Mouse (Mus musculus) embryonic facial prominence, embryonic 15.5 days (tissue): Measurements from ENCODE around the gene Phlpp2. TPM values are rescaled to one million over a fixed set of nuclear protein-coding genes. Genes with fewer than 3 reads are reported as not detected.

Experiments used
- ATAC-seq: fragments of 200-750 bp; cut with Nextera tagmentation; 2 replicates; pipeline ENCODE4 v1.8.0; 2017; ENCODE audit warnings: low read depth, moderate TSS enrichment; ENCODE audit not compliant: insufficient number of reproducible peaks, low FRiP score, low TSS enrichment
- H3K27ac ChIP-seq: fragments of 300-500 bp; sonication (generic); replicated peaks from 2 replicates; pipeline ENCODE4 v1.5.1; 2015; ENCODE audit warnings: mild to moderate bottlenecking, inconsistent platforms
- H3K27me3 ChIP-seq: fragments of 300-500 bp; sonication (generic); 2 replicates; pipeline ENCODE4 v1.6.1; 2015; ENCODE audit warnings: inconsistent platforms
- H3K36me3 ChIP-seq: fragments of 300-500 bp; sonication (generic); 2 replicates; pipeline ENCODE4 v1.6.1; 2015; ENCODE audit warnings: mild to moderate bottlenecking, inconsistent platforms
- H3K4me1 ChIP-seq: fragments of 300-500 bp; sonication (generic); 2 replicates; pipeline ENCODE4 v1.6.1; 2015; ENCODE audit warnings: inconsistent platforms
- H3K4me2 ChIP-seq: fragments of 300-500 bp; sonication (generic); replicated peaks from 2 replicates; pipeline ENCODE4 v1.6.1; 2015; ENCODE audit warnings: mild to moderate bottlenecking, inconsistent platforms
- H3K4me3 ChIP-seq: fragments of 300-500 bp; sonication (generic); replicated peaks from 2 replicates; pipeline ENCODE4 v1.5.1; 2015; ENCODE audit warnings: mild to moderate bottlenecking, inconsistent platforms
- H3K9ac ChIP-seq: fragments of 300-500 bp; sonication (generic); 2 replicates; pipeline ENCODE4 v1.6.1; 2015; ENCODE audit warnings: inconsistent platforms
- H3K9me3 ChIP-seq: fragments of 300-500 bp; sonication (generic); replicated peaks from 2 replicates; pipeline ENCODE4 v1.6.1; 2016; ENCODE audit warnings: inconsistent platforms
- WGBS: fragments of 180-500 bp; shearing (Covaris S2); methylation state at CpG from one replicate; pipeline ENCODE4 v1.1.7; 2015; 5-methylcytosine and 5-hydroxymethylcytosine counted together
- polyA plus RNA-seq: library from polyadenylated mRNA; unstranded; fragments of >200 nt; fragmentation: Nextera tagmentation; extraction: Ambion mirVana; gene quantifications from 2 replicates; pipeline ENCODE4 v1.2.1, GENCODE M21; 2015

Phlpp2 gene
- polyA plus RNA-seq, 1 experiment from 2014 or later, result 3.6 TPM

DNA sequence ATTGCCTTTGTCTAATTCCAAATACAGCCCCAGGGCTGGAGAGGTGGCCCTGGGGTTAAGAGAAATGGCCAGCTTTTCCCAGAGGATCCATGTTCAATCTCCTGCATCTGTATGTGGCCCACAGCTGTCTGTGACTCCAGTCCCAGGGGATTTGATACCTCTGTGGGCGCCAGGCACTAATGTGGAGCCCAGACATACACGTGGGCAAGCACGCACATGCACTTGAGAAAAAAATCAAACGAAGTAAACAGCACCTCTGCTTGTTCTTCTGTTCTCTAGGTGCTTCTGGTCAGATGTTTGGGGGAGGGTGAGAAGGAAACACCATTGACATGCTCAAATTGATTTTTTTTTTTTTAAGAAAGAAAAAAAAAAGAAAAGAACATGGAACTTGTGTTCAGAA is 95.8 kb downstream of the Phlpp2 start:
- Histone ChIP-seq H3K36me3 (no peaks in the 10 kb centered on the region), H3K4me3 (no peak overlapping the region), H3K4me1 (peaks cover 9% of the 10 kb centered on the region), H3K4me2 (no peak overlapping the region), H3K27ac (no peak overlapping the region), H3K9ac (no peak overlapping the region), H3K9me3 (no peaks in the 10 kb centered on the region), H3K27me3 (peaks cover 39% of the 10 kb centered on the region)
- WGBS, result 57% methylated on average over 4 of the region's 4 CpGs
- no peak for ATAC-seq

DNA sequence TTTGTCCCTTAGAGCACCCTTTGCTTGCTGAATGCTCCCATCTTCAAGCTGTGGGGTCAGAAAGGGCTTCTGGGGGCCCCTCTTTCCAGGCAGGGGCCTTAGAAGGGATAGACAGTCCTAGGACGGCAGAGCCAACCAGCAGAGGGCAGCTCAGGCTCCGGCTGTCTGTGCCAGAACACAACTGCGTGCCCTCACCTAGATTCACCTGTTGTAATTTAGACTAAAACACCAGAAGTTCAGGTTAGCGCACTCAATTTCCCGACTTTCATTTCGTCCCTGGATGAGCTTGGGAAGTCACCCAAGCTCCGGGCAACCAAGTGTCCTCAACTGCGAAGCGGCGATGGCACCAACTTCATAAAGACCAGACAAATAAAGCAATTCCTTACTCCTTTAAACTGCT is 100.5 kb downstream of the Phlpp2 start:
- H3K36me3 ChIP-seq, result no peaks in the 10 kb centered on the region
- H3K9me3 ChIP-seq, result no peaks in the 10 kb centered on the region
- H3K9ac ChIP-seq, result no peak overlapping the region
- no peak overlapping the region for H3K27ac ChIP-seq
- peaks cover 19% of the 10 kb centered on the region for H3K27me3 ChIP-seq
- WGBS, result 59% methylated on average over 10 of the region's 10 CpGs
- H3K4me2 ChIP-seq, result no peak overlapping the region
- ATAC-seq, result no peak
- H3K4me3 ChIP-seq, result no peak overlapping the region
- no peaks in the 10 kb centered on the region for H3K4me1 ChIP-seq

- no peak for ATAC-seq
- Histone ChIP-seq H3K4me3 (no peak overlapping the region), H3K9me3 (no peaks in the 10 kb centered on the region), H3K36me3 (no peaks in the 10 kb centered on the region), H3K4me1 (no peaks in the 10 kb centered on the region), H3K9ac (no peak overlapping the region), H3K27me3 (peaks cover 19% of the 10 kb centered on the region), H3K4me2 (no peak overlapping the region), H3K27ac (no peak overlapping the region)
- 9% methylated on average over 9 of the region's 9 CpGs for WGBS
Observed at GRCm38 (mm10) chr8:109970323-109970722, 102.0 kb downstream of the Phlpp2 start.

DNA sequence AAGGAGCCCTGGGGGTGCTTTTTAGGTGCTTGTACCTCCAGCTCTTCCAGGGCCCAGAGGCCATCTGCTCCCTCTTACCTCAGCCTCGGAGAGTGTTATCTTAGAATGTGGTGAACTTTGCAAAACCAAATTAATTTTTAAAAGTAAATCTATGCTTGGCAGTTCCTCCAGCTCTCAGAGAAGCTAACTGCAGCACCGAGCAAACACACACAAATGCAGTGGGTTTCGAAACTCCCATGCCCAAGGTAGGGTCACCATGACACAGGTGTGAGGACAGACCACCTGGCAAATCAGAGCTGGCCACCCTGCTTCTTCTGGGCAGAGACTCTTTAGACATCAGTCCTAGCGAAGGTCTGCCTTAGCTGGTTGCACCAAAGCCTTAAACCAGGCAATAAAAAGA is 104.6 kb downstream of the Phlpp2 start:
- peaks cover 19% of the 10 kb centered on the region for H3K27me3 ChIP-seq
- H3K27ac ChIP-seq, result no peak overlapping the region
- no peak overlapping the region for H3K4me2 ChIP-seq
- no peaks in the 10 kb centered on the region for H3K9me3 ChIP-seq
- H3K4me1 ChIP-seq, result no peaks in the 10 kb centered on the region
- no peak overlapping the region for H3K9ac ChIP-seq
- 78% methylated on average over 4 of the region's 4 CpGs for WGBS
- no peaks in the 10 kb centered on the region for H3K36me3 ChIP-seq
- H3K4me3 ChIP-seq, result no peak overlapping the region
- ATAC-seq, result no peak

- H3K9ac ChIP-seq, result no peak overlapping the region
- no peak overlapping the region for H3K4me2 ChIP-seq
- H3K27me3 ChIP-seq, result no peaks in the 10 kb centered on the region
- H3K9me3 ChIP-seq, result no peaks in the 10 kb centered on the region
- no peak overlapping the region for H3K27ac ChIP-seq
- H3K4me3 ChIP-seq, result no peak overlapping the region
- 76% methylated on average over 6 of the region's 6 CpGs for WGBS
- H3K36me3 ChIP-seq, result no peaks in the 10 kb centered on the region
- no peaks in the 10 kb centered on the region for H3K4me1 ChIP-seq
- ATAC-seq, result no peak
Observed at GRCm38 (mm10) chr8:109979339-109979738, 111.0 kb downstream of the Phlpp2 start.

GRCm38 (mm10) chr8:109982386-109983105 is 114.2 kb downstream of the Phlpp2 start:
- no peaks in the 10 kb centered on the region for H3K4me1 ChIP-seq
- no peak overlapping the region for H3K4me3 ChIP-seq
- no peak overlapping the region for H3K9ac ChIP-seq
- 73% methylated on average over 15 of the region's 15 CpGs for WGBS
- no peak overlapping the region for H3K27ac ChIP-seq
- no peak overlapping the region for H3K4me2 ChIP-seq
- no peak for ATAC-seq
- no peaks in the 10 kb centered on the region for H3K27me3 ChIP-seq
- no peaks in the 10 kb centered on the region for H3K9me3 ChIP-seq
- no peaks in the 10 kb centered on the region for H3K36me3 ChIP-seq

GRCm38 (mm10) chr8:109983944-109984343 is 115.6 kb downstream of the Phlpp2 start:
- no peak for ATAC-seq
- no peaks in the 10 kb centered on the region for H3K4me1 ChIP-seq
- no peaks in the 10 kb centered on the region for H3K36me3 ChIP-seq
- no peak overlapping the region for H3K4me3 ChIP-seq
- WGBS, result 29% methylated on average over 5 of the region's 5 CpGs
- no peaks in the 10 kb centered on the region for H3K9me3 ChIP-seq
- H3K27ac ChIP-seq, result no peak overlapping the region
- no peak overlapping the region for H3K4me2 ChIP-seq
- no peak overlapping the region for H3K9ac ChIP-seq
- H3K27me3 ChIP-seq, result no peaks in the 10 kb centered on the region

DNA sequence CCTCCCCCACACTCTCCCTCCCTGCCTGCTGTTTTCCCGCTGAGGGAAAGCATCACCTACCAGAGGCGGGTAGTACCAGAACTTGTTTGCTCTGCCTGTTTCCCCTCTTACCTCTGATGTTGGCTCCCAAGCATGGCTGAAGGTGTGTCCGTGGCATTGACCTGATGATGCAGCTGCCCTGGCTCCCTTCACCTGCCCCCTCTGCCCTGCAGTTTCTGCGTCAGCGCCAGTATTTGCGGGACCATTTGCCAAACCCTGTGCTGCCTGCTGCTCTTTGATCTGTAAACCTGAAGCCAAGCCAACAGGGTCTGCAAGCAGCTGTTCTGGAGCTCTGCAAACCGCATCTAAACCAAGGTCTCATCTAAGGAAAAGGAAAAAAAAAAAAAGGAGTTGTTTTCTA is 118.0 kb downstream of the Phlpp2 start:
- H3K9me3 ChIP-seq, result no peaks in the 10 kb centered on the region
- H3K4me3 ChIP-seq, result no peak overlapping the region
- no peak overlapping the region for H3K9ac ChIP-seq
- 65% methylated on average over 7 of the region's 7 CpGs for WGBS
- no peaks in the 10 kb centered on the region for H3K27me3 ChIP-seq
- no peak overlapping the region for H3K27ac ChIP-seq
- no peak for ATAC-seq
- H3K4me1 ChIP-seq, result no peaks in the 10 kb centered on the region
- no peaks in the 10 kb centered on the region for H3K36me3 ChIP-seq
- H3K4me2 ChIP-seq, result no peak overlapping the region

DNA sequence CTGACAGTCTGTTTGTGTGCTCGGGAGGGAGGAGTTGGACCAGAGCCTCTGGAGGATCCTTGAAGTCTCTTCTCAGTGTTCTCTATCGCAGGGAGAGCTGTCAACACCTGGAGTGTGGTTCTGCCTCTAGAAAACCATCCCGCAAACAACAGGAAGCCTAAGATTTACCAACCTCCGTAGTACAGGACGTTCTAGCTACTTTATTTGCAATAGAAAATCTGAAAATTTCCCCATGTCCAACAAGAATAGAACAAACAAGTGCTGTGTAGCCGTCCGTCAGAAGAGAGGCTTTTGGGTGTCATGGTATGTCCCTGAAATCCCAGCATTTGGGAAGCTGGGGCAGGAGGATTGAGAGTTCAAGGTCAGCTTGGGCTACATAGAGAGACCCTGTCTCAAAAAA is 119.4 kb downstream of the Phlpp2 start:
- Histone ChIP-seq H3K4me2 (no peak overlapping the region), H3K27ac (no peak overlapping the region), H3K36me3 (no peaks in the 10 kb centered on the region), H3K4me3 (no peak overlapping the region), H3K9ac (no peak overlapping the region), H3K9me3 (no peaks in the 10 kb centered on the region), H3K27me3 (no peaks in the 10 kb centered on the region), H3K4me1 (no peaks in the 10 kb centered on the region)
- no peak for ATAC-seq
- 73% methylated on average over 7 of the region's 7 CpGs for WGBS

DNA sequence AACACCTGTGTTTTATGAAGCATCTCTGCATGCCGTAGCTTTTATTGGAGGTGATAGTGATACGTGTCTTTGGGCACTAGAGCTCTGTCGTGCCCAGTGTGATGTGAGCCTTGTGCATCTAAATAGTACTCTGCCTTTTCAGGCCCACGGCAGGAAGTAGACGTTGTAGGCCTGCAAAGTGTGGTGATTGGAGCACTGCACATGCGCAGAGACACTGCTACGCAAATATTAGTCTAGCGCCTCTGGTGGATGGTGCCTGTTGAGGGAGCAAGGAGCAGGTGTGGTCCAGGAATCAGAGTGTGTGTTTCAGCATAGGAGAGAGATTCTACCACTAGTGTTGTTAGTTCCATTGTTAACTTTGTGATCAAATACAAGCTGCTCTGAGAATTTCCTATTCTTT is 120.8 kb downstream of the Phlpp2 start:
- ATAC-seq, result no peak
- 88% methylated on average over 8 of the region's 8 CpGs for WGBS
- H3K4me2 ChIP-seq, result no peak overlapping the region

GRCm38 (mm10) chr8:109990224-109990623 is 121.9 kb downstream of the Phlpp2 start, which contains the start of gene Tat:
Gene Tat (plus strand): TSS chr8:109990437.
- Histone ChIP-seq H3K27me3 (no peaks in the 10 kb centered on the region), H3K4me1 (no peaks in the 10 kb centered on the region), H3K4me3 (no peak within 1 kb of the TSS), H3K36me3 (no peaks in the 10 kb centered on the region), H3K4me2 (no peak within 1 kb of the TSS), H3K9me3 (no peaks in the 10 kb centered on the region), H3K27ac (no peak within 1 kb of the TSS), H3K9ac (no peak within 1 kb of the TSS)
- WGBS, result 76% methylated on average over 8 of the region's 8 CpGs
- ATAC-seq, result no peak

More for the DNA sequence above, 120.8 kb downstream of the Phlpp2 start:
- no peaks in the 10 kb centered on the region for H3K27me3 ChIP-seq
- no peaks in the 10 kb centered on the region for H3K36me3 ChIP-seq
- H3K9ac ChIP-seq, result no peak overlapping the region
- H3K27ac ChIP-seq, result no peak overlapping the region
- no peaks in the 10 kb centered on the region for H3K4me1 ChIP-seq
- no peak overlapping the region for H3K4me3 ChIP-seq
- no peaks in the 10 kb centered on the region for H3K9me3 ChIP-seq

DNA sequence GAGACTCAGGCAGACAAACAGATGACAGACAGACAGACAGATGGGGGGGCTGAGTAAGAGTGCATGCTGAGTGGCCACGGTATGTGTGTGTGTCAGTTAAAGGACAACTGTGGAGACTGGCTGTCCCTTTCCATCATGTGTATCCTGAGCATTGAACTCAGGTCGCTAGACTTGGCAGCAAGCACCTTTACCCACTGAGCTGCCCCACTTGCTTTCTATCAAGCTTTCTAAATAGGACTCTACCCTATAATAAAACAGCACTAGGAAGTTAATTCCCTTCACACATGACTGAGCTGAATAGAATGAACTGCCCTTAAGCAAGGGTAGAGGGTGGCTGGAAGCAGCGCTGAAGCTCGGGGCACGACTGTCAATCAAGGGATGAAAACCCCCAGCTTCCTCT is 123.8 kb downstream of the Phlpp2 start:
- H3K27me3 ChIP-seq, result no peaks in the 10 kb centered on the region
- H3K9me3 ChIP-seq, result no peaks in the 10 kb centered on the region
- H3K4me1 ChIP-seq, result no peaks in the 10 kb centered on the region
- H3K9ac ChIP-seq, result no peak overlapping the region
- 71% methylated on average over 5 of the region's 5 CpGs for whole genome bisulfite sequencing
- no peak for ATAC-seq
- no peak overlapping the region for H3K4me3 ChIP-seq
- no peaks in the 10 kb centered on the region for H3K36me3 ChIP-seq
- H3K27ac ChIP-seq, result no peak overlapping the region
- no peak overlapping the region for H3K4me2 ChIP-seq
